Mouse (Mus musculus): ENCODE measurements around the gene Hnrnph2. TPM values are rescaled to one million over a fixed set of nuclear protein-coding genes. Genes with fewer than 3 reads are reported as not detected.

Gene Hnrnph2
- polyA plus RNA-seq, 1 experiment: 26.2 TPM

DNA sequence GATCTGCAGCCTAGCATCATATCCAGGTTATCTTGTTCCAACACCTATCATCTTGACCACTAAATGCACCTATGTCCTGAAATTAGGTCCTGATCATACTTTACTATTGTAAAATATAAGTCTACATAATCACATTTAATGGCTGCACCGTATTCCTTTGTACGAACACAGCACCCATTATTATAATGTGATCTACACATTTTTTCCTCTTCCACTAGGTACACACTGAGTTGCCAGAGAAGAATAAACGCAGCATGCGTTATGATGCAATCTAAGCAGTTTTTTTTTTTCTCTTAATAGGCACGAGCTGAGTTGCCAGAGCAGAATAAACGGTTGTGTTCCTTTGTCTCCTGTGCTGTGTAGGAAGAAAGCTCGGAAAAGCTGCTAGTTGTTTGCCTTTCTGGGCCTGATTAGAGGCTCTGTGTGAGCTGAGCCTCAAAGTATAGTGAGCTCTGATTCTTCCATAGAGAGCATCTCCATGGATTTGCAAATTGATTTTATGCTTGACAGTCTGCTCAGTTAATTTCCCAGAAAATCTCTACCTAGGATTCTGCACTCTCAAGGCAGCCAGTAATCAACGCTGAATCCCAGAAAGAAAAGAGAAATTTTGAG lies 19.4 kb downstream of the Hnrnph2 start:
- Histone ChIP-seq H3K4me3 (ENCODE audit: insufficient read depth, poor library complexity, severe bottlenecking) (no peak overlapping the region), H3K36me3 (ENCODE audit: control insufficient read depth, insufficient read depth) (no peaks in the 10 kb centered on the region), H3K79me2 (ENCODE audit: control insufficient read depth, insufficient read depth) (no peaks in the 10 kb centered on the region), H3ac (ENCODE audit: control insufficient read depth, insufficient read length, low read depth) (no peak overlapping the region), H3K79me3 (ENCODE audit: low read depth) (no peaks in the 10 kb centered on the region), H3K27me3 (ENCODE audit: control insufficient read depth, insufficient read depth, insufficient read length) (no peaks in the 10 kb centered on the region)
- TF ChIP-seq USF1 (IDR thresholded peaks at IDR 0.05; ENCODE audit: low read depth) (no peak), CTCF (IDR thresholded peaks at IDR 0.05; ENCODE audit: control insufficient read depth, insufficient read depth, insufficient read length) (no peak), FOSL1 (IDR thresholded peaks at IDR 0.05; ENCODE audit: insufficient read depth, low read length, poor library complexity, severe bottlenecking) (no peak), MAX (IDR thresholded peaks at IDR 0.05) (no peak), MYOD1 (IDR thresholded peaks at IDR 0.05; ENCODE audit: control insufficient read depth, insufficient read length, low read depth) (no peak), MYOG (IDR thresholded peaks at IDR 0.05; ENCODE audit: control insufficient read depth, extremely low read depth, insufficient read length) (no peak), CEBPB (IDR thresholded peaks at IDR 0.05; ENCODE audit: low read depth) (no peak)

DNA sequence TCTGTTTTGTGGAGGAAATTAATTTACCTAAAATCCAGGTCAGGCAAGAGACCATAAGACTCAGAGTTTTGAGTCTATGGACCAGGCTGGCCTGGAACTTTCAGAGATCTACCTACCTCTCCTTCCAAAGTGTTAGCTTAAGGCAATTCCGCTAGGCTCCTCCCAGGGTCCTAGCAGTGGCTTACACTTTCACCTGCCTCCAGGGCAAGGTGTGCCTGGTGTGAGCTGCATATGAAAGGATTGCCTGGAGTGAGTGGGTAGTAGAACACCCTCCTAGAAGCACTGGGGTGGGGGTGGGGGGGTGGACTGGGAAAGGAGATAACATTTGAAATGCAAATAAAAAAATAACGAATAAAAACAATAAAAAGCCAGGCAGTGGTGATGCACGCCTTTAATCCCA lies 20.7 kb downstream of the Hnrnph2 start:
- no peaks in the 10 kb centered on the region for H3K27me3 ChIP-seq (ENCODE audit: control insufficient read depth, insufficient read depth, insufficient read length)
- H3K4me3 ChIP-seq (ENCODE audit: insufficient read depth, poor library complexity, severe bottlenecking): no peak overlapping the region
- H3ac ChIP-seq (ENCODE audit: control insufficient read depth, insufficient read length, low read depth): no peak overlapping the region
- H3K36me3 ChIP-seq (ENCODE audit: control insufficient read depth, insufficient read depth): no peaks in the 10 kb centered on the region
- no peaks in the 10 kb centered on the region for H3K79me3 ChIP-seq (ENCODE audit: low read depth)
- TF ChIP-seq USF1 (IDR thresholded peaks at IDR 0.05; ENCODE audit: low read depth): no peak
- TF ChIP-seq MAX (IDR thresholded peaks at IDR 0.05): no peak
- TF ChIP-seq CTCF (IDR thresholded peaks at IDR 0.05; ENCODE audit: control insufficient read depth, insufficient read depth, insufficient read length): no peak
- no peak for TF ChIP-seq FOSL1 (IDR thresholded peaks at IDR 0.05; ENCODE audit: insufficient read depth, low read length, poor library complexity, severe bottlenecking)
- TF ChIP-seq MYOG (IDR thresholded peaks at IDR 0.05; ENCODE audit: control insufficient read depth, extremely low read depth, insufficient read length): no peak
- TF ChIP-seq MYOD1 (IDR thresholded peaks at IDR 0.05; ENCODE audit: control insufficient read depth, insufficient read length, low read depth): no peak
- no peak for TF ChIP-seq CEBPB (IDR thresholded peaks at IDR 0.05; ENCODE audit: low read depth)
- no peaks in the 10 kb centered on the region for H3K79me2 ChIP-seq (ENCODE audit: control insufficient read depth, insufficient read depth)

DNA sequence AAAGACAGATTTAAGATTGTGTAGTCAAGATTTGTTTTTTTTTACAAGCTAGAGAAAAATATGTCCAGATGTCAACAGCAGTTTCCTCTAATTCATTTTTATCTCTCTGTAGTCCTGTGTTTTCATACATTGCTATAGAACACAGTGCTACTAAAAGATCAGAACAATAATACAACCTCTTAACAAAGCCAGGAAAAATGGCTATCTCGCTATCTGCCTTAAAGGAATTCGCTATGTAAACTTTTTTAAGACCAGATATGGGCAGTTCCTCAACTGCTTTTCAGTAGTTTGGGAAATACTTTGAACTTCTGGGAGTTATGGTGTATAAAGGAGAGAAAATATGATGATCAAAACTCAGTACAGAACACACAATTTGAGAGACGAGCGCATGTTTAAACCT lies 22.4 kb downstream of the Hnrnph2 start:
- no peak for TF ChIP-seq MYOD1 (IDR thresholded peaks at IDR 0.05; ENCODE audit: control insufficient read depth, insufficient read length, low read depth)
- no peak for TF ChIP-seq CEBPB (IDR thresholded peaks at IDR 0.05; ENCODE audit: low read depth)
- TF ChIP-seq MAX (IDR thresholded peaks at IDR 0.05): no peak
- no peak for TF ChIP-seq USF1 (IDR thresholded peaks at IDR 0.05; ENCODE audit: low read depth)
- no peak for TF ChIP-seq CTCF (IDR thresholded peaks at IDR 0.05; ENCODE audit: control insufficient read depth, insufficient read depth, insufficient read length)
- TF ChIP-seq FOSL1 (IDR thresholded peaks at IDR 0.05; ENCODE audit: insufficient read depth, low read length, poor library complexity, severe bottlenecking): no peak
- no peak for TF ChIP-seq MYOG (IDR thresholded peaks at IDR 0.05; ENCODE audit: control insufficient read depth, extremely low read depth, insufficient read length)
- H3K79me3 ChIP-seq (ENCODE audit: low read depth): no peaks in the 10 kb centered on the region
- no peaks in the 10 kb centered on the region for H3K79me2 ChIP-seq (ENCODE audit: control insufficient read depth, insufficient read depth)
- H3K36me3 ChIP-seq (ENCODE audit: control insufficient read depth, insufficient read depth): no peaks in the 10 kb centered on the region
- no peaks in the 10 kb centered on the region for H3K27me3 ChIP-seq (ENCODE audit: control insufficient read depth, insufficient read depth, insufficient read length)
- H3K4me3 ChIP-seq (ENCODE audit: insufficient read depth, poor library complexity, severe bottlenecking): no peak overlapping the region
- no peak overlapping the region for H3ac ChIP-seq (ENCODE audit: control insufficient read depth, insufficient read length, low read depth)

DNA sequence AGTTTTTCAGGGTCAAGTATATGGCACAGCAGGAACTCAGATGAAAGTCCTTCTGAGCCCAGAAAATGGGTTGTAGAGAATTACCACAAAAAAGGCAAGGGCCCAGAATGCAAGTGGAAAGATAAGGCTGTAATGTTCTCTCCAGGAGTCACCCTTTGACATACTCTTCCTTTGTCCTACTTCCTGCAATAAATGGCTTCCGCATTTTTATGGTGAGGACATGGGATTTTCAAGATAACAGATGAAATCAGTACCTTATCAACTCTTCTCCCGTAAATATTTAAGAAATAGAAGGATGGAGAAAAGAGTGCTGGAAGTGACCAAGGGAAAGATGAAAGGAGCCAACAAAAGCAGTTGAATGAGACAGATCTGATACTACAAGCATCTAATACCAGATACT lies 27.2 kb downstream of the Hnrnph2 start:
- TF ChIP-seq MAX (IDR thresholded peaks at IDR 0.05) (no peak), MYOG (IDR thresholded peaks at IDR 0.05; ENCODE audit: control insufficient read depth, extremely low read depth, insufficient read length) (no peak)
- no peaks in the 10 kb centered on the region for H3K27me3 ChIP-seq (ENCODE audit: control insufficient read depth, insufficient read depth, insufficient read length)
- H3K79me3 ChIP-seq (ENCODE audit: low read depth): no peaks in the 10 kb centered on the region
- H3K36me3 ChIP-seq (ENCODE audit: control insufficient read depth, insufficient read depth): no peaks in the 10 kb centered on the region
- no peak overlapping the region for H3ac ChIP-seq (ENCODE audit: control insufficient read depth, insufficient read length, low read depth)
- H3K4me3 ChIP-seq (ENCODE audit: insufficient read depth, poor library complexity, severe bottlenecking): no peak overlapping the region
- H3K79me2 ChIP-seq (ENCODE audit: control insufficient read depth, insufficient read depth): no peaks in the 10 kb centered on the region

DNA sequence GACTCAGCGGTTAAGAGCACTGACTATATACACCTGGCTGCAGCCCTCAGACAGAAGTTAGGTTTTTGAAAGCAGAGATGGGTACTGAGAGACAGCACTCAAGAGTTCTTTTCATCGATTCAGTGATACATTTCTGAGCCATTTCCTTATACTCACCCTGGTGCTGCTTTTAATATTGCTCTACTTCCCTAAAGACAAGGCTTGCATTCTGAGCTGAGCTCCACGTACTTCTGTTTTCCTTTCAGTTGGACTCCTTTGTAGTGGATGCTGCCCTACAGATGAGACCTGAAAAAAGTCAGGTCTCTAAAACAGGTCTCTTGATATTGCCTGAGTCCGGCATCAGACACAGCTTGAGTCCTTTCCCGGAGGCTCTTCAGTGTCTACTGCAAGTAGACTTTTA lies 31.7 kb downstream of the Hnrnph2 start:
- H3K36me3 ChIP-seq (ENCODE audit: control insufficient read depth, insufficient read depth): no peaks in the 10 kb centered on the region
- no peaks in the 10 kb centered on the region for H3K79me3 ChIP-seq (ENCODE audit: low read depth)
- no peak overlapping the region for H3ac ChIP-seq (ENCODE audit: control insufficient read depth, insufficient read length, low read depth)
- no peaks in the 10 kb centered on the region for H3K27me3 ChIP-seq (ENCODE audit: control insufficient read depth, insufficient read depth, insufficient read length)
- no peak for TF ChIP-seq FOSL1 (IDR thresholded peaks at IDR 0.05; ENCODE audit: insufficient read depth, low read length, poor library complexity, severe bottlenecking)
- TF ChIP-seq MAX (IDR thresholded peaks at IDR 0.05): no peak
- no peak for TF ChIP-seq CTCF (IDR thresholded peaks at IDR 0.05; ENCODE audit: control insufficient read depth, insufficient read depth, insufficient read length)
- no peak for TF ChIP-seq MYOD1 (IDR thresholded peaks at IDR 0.05; ENCODE audit: control insufficient read depth, insufficient read length, low read depth)
- no peak for TF ChIP-seq USF1 (IDR thresholded peaks at IDR 0.05; ENCODE audit: low read depth)
- no peak for TF ChIP-seq MYOG (IDR thresholded peaks at IDR 0.05; ENCODE audit: control insufficient read depth, extremely low read depth, insufficient read length)
- TF ChIP-seq CEBPB (IDR thresholded peaks at IDR 0.05; ENCODE audit: low read depth): no peak
- H3K4me3 ChIP-seq (ENCODE audit: insufficient read depth, poor library complexity, severe bottlenecking): no peak overlapping the region
- no peaks in the 10 kb centered on the region for H3K79me2 ChIP-seq (ENCODE audit: control insufficient read depth, insufficient read depth)

DNA sequence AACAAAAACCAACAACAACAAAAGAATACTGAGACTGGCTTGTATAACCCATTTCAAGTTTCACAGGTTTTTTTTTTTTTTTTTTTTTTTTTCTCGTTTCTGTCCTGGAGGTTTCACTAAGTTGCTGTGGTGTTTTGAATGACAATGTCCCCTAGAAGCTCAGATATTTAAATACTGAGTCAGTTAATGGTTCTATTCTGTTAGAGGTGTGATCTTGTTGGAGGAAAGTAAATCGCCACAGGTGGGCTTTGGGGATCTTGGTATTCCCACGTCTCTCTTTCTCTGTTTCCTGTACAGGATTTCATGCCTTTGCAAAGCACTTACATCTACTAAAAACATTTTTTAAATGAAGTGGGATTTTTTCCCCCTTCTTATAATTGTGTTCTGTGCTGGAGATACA lies 34.1 kb downstream of the Hnrnph2 start:
- no peak overlapping the region for H3ac ChIP-seq (ENCODE audit: control insufficient read depth, insufficient read length, low read depth)
- H3K4me3 ChIP-seq (ENCODE audit: insufficient read depth, poor library complexity, severe bottlenecking): no peak overlapping the region
- no peaks in the 10 kb centered on the region for H3K79me3 ChIP-seq (ENCODE audit: low read depth)
- no peaks in the 10 kb centered on the region for H3K36me3 ChIP-seq (ENCODE audit: control insufficient read depth, insufficient read depth)
- H3K27me3 ChIP-seq (ENCODE audit: control insufficient read depth, insufficient read depth, insufficient read length): no peaks in the 10 kb centered on the region
- no peak for TF ChIP-seq MAX (IDR thresholded peaks at IDR 0.05)
- TF ChIP-seq FOSL1 (IDR thresholded peaks at IDR 0.05; ENCODE audit: insufficient read depth, low read length, poor library complexity, severe bottlenecking): no peak
- no peak for TF ChIP-seq MYOG (IDR thresholded peaks at IDR 0.05; ENCODE audit: control insufficient read depth, extremely low read depth, insufficient read length)
- TF ChIP-seq CEBPB (IDR thresholded peaks at IDR 0.05; ENCODE audit: low read depth): no peak
- no peak for TF ChIP-seq USF1 (IDR thresholded peaks at IDR 0.05; ENCODE audit: low read depth)
- TF ChIP-seq MYOD1 (IDR thresholded peaks at IDR 0.05; ENCODE audit: control insufficient read depth, insufficient read length, low read depth): no peak
- TF ChIP-seq CTCF (IDR thresholded peaks at IDR 0.05; ENCODE audit: control insufficient read depth, insufficient read depth, insufficient read length): no peak
- H3K79me2 ChIP-seq (ENCODE audit: control insufficient read depth, insufficient read depth): no peaks in the 10 kb centered on the region

Measured in C2C12 (cell line).